ENCODE assay signal across 10 mouse cellular contexts in genomic region chr11:94035974-94036373, GRCm38 (mm10). TPM values are rescaled to one million over a fixed set of nuclear protein-coding genes. Genes with fewer than 3 reads are reported as not detected.
A peak's percentile ranks its signal among the peaks of the same experiment; 100 is the strongest.
DNase-seq lines count a peak whose midpoint lies in the region; ATAC-seq and TF ChIP-seq lines count a peak whose summit lies in the region.
"Had no signal": no experiment of that assay in that cellular context is flagged by ENCODE, and none has a peak within 500 bp of the region (broad histone marks: within the 10 kb centered on the region; RNA-seq: fewer than 3 reads in every experiment).

No protein-coding gene starts in this region.

- no peak for ATAC-seq in G1E (ENCODE audit: extremely low read depth, insufficient number of reproducible peaks, low FRiP score, poor library complexity, severe bottlenecking)
- ATAC-seq in hindbrain, embryonic 12.5 days (ENCODE audit: low FRiP score) = no peak

- no peaks in the 10 kb centered on the region for H3K9me3 ChIP-seq in G1E (replicated peaks)
- H3K9me3 ChIP-seq in hindbrain, embryonic 12.5 days (replicated peaks) = no peaks in the 10 kb centered on the region
- H3K9me3 ChIP-seq: kidney, embryonic 15.5 days had no signal

- WGBS in hindbrain, embryonic 12.5 days = 43% methylated on average over 2 of the region's 2 CpGs

- H3K4me3 ChIP-seq in G1E (ENCODE audit: low read depth, low read length) = no peak overlapping the region
- no peak overlapping the region for H3K4me3 ChIP-seq in hindbrain, embryonic 12.5 days
- H3K4me3 ChIP-seq: erythroblast, embryonic 14.5 days; kidney, embryonic 15.5 days had no signal

- peak; percentile 70 for DNase-seq in cerebellum, adult 9-10 months
- no peak for DNase-seq in cerebellum, adult 11-12 months
- peak; percentile 32 to 69 for DNase-seq in left cerebral cortex, postnatal 14 days (ENCODE audit: low spot score in 2 of 2)
- no peak for DNase-seq in left cerebral cortex, postnatal 36 days (ENCODE audit: low spot score in 2 of 2)
- DNase-seq in G1E (ENCODE audit: low spot score) = peak; percentile 2
- DNase-seq in lung, postnatal 10 days = peak; percentile 15
- no peak for DNase-seq in kidney, adult 18-20 months

- intact Hi-C loops in left cerebral cortex, postnatal 14 days (cut with DNase I) = loop anchor here (5.0 kb wide), 1 partner anchor 36 kb away; no protein-coding TSS in a partner anchor
- intact Hi-C loops in left cerebral cortex, postnatal 36 days (cut with DNase I) = no loop called here

- H3K36me3 ChIP-seq in G1E (replicated peaks) = peaks cover 27% of the 10 kb centered on the region
- no peaks in the 10 kb centered on the region for H3K36me3 ChIP-seq in hindbrain, embryonic 12.5 days

- peak; percentile 9; the same call in 1 of the 2 replicates for TF ChIP-seq CTCF in G1E (IDR thresholded peaks at IDR 0.05; ENCODE audit: low read depth, low read length)

- H3K4me2 ChIP-seq in hindbrain, embryonic 12.5 days (replicated peaks) = no peak overlapping the region
- H3K4me2 ChIP-seq: kidney, embryonic 15.5 days had no signal

- no peak overlapping the region for H3K9ac ChIP-seq in hindbrain, embryonic 12.5 days
- H3K9ac ChIP-seq: kidney, embryonic 15.5 days had no signal

- no peaks in the 10 kb centered on the region for H3K27me3 ChIP-seq in G1E (ENCODE audit: insufficient read depth, low read length)
- no peaks in the 10 kb centered on the region for H3K27me3 ChIP-seq in hindbrain, embryonic 12.5 days
- H3K27me3 ChIP-seq: kidney, embryonic 15.5 days had no signal

- peaks cover 23% of the 10 kb centered on the region for H3K4me1 ChIP-seq in G1E (ENCODE audit: insufficient read depth, low read depth, low read length)
- H3K4me1 ChIP-seq in hindbrain, embryonic 12.5 days = no peaks in the 10 kb centered on the region
- H3K4me1 ChIP-seq: kidney, embryonic 15.5 days had no signal

- no peak overlapping the region for H3K27ac ChIP-seq in hindbrain, embryonic 12.5 days
- H3K27ac ChIP-seq: kidney, embryonic 15.5 days had no signal

RNA-seq across cellular contexts. Expression of gene Spag9, which starts 40.1 kb away (rescaled TPM):
- 100 to 1,000 TPM; 257 to 273 TPM for total RNA-seq in left cerebral cortex, postnatal 14 days (2021)
- total RNA-seq in left cerebral cortex, postnatal 36 days (2021) = 100 to 1,000 TPM; 271 to 278 TPM
- total RNA-seq in G1E (2014; fragmentation: Nextera tagmentation) (60.0 and 65.0 TPM in 2 replicates), G1E (2017) (43.8 and 53.3 TPM in 2 replicates)
- 10.5 and 15.3 TPM in 2 replicates for polyA plus RNA-seq in G1E (2012)
- polyA plus RNA-seq in hindbrain, embryonic 12.5 days (2016; fragmentation: Nextera tagmentation; extraction: Ambion mirVana) = 119 and 123 TPM in 2 replicates

Comparison
In these comparisons a context has a peak if more than half of its experiments do, and no peak if none do; other contexts are left out.
1. DNase-seq: peak in cerebellum, adult 9-10 months (single experiment), left cerebral cortex, postnatal 14 days (2 of 2), G1E (single experiment) and lung, postnatal 10 days (single experiment); none in cerebellum, adult 11-12 months (single experiment), left cerebral cortex, postnatal 36 days (0 of 2) and kidney, adult 18-20 months (single experiment).